Mouse (Mus musculus) cerebellum, adult 8-10 months (tissue): Measurements from ENCODE around the gene Gpr155.
A peak's percentile ranks its signal among the peaks of the same experiment; 100 is the strongest.

ENCODE experiments used
- DNase-seq: peaks from one replicate; pipeline ENCODE4 v3.0.0; 2022

The Gpr155 gene

DNA sequence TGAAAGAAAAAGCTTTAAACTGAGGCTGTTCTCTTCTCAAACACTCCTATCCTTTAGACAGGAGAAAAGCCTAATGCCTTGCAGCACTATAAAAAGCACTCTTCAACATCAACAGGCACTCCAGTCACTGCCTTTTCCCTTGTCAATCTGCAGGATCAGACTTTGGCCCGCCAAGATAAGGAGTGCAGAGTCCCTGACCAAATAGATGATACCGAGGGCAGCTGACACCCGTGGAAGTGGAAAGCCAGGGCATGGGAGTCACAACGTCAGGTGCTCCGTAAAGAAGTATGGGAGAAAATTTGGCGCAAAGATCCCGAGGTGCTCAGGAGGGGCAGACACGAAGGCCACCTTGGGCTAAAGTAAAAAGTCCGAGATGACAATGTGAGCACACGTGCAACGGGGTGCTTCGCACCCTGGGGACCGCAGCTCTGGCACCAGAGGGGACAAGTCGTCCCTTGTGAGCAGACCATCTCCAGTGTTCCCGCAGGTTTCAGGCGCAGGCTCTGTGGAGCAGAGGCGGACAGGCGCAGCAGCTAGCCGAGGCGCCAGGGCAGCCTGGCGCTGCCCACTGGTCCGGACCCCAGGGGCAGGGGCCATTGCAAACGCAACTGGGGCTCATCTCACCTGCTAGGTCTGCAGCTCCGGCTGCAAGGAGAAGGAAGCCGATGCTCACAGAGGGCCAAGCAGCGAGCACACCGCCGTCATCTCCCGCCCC lies 574 bp downstream of the Gpr155 start:
- DNase-seq = no peak

DNA sequence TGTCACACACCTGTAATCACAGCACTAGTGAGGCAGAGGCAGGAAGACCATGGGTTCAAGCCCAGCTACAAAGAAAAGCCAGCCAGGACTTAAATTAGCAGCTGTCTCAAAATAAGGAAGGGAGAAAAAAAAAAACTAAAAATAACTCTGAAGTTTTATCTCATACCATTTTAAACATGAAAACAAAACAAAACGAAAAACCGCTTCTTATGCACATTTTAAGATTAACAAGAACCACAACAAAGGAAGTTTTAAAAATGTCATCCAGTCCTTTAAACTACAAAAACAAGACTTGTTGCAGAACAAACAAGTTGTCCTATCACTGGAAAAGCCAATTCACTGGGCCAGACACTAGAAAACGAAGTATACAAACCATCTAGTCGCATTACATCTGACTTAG lies 1.2 kb downstream of the Gpr155 start:
- no peak for DNase-seq

DNA sequence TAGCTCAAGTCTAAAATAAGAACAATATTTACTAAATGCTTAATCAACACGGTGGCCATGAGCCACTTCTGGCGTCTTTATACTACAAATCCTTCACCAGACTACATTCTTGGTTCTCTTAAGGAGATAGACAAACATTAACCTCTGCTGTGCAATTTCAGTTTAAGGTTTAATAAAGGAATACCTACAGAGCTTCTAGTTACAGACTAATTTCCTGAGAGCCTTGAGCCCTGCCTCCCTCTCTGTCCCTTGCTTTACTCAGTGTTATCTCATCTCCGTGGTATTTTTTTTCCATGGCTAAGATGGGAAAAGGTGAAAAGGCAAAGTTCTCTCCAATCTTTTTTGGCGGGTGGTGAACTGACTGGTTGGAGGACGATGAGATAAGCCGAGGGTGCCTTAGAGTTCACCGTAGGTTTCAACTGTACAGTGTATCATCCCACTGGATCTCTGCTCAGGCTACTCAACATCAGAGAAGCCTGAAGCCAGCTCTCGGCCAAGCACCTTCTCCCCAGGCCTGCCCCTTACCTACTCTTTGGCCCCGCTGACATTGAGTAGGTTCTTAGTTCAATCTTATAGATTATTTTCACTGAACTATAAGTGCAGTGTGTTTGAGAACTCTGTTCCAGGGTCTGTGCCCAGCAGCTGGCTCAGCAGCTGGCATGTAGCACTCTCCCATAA lies 5.9 kb downstream of the Gpr155 start:
- no peak for DNase-seq

DNA sequence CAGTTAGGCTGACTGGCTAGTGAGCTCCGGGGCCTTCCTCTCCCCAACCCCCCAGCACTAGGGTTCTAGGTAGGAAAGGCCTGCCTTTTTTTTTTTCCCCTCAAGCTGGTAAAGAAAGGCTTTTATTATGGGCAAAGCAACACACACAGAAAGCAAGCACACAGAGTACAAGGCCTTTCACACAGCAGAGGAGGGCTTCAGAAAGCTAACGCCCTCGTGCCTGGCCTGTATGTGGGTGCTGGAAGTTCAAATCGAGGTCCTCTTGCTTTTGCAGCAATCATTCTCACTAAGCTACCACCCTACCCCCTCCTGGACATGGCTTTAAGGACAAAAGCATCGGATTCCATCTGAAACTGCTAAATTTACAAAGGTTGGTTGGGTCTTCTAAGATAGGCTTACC lies 6.7 kb downstream of the Gpr155 start:
- DNase-seq = no peak

DNA sequence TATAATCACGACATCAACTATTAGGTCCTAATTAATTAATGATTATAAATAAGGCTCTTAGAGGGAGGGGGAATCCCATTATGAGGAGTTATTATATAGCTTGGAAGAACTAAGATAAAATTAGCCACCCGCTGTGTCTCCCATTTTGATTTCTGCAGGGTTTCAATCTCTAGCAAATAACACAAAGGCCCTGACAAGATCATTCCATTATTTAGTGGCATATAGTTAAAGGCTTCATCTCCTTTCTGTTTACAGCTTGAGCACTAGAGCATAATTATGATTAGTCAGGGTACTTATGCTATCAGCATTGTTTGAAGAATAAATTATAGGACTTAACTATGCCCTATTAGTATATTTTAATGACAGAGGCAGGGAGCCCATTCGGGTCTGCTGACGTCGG lies 8.0 kb downstream of the Gpr155 start:
- DNase-seq = no peak

DNA sequence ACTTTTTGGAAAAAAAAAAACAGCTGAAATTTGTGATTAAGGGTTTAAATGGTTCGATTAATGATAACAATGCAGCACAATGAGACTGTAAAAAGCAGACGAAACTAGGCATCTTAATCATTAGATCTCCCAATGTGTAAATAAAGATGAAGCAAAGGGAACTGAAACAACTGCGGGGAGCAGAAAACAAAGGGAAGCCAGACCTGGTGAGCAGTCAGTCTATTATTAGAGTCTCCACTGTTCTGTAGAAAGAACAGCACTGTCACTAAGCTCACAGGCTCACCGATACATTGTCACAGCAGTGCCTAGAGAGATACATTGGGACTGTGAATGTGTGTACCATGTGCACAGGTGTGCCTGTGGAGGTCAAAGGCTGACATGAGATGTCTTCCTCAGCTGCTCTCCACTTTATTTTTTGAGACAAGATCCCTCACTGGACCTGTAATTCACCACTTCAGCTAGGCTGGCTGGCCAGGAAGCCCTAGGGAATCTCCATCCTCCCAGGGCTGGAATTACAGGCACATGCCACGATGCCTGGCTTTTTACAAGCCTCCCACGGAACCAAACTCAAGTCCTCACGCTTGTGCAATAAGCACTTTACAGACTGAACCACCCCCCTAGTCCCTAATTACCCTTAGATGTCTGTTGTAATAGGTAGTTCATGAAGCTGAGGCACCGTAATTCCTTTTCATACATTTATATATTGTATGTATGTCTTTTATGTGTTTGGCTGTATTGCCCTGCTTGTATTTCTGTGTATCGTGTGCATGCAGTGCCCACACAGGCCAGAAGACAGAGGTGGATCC lies 14.6 kb downstream of the Gpr155 start:
- DNase-seq = no peak

DNA sequence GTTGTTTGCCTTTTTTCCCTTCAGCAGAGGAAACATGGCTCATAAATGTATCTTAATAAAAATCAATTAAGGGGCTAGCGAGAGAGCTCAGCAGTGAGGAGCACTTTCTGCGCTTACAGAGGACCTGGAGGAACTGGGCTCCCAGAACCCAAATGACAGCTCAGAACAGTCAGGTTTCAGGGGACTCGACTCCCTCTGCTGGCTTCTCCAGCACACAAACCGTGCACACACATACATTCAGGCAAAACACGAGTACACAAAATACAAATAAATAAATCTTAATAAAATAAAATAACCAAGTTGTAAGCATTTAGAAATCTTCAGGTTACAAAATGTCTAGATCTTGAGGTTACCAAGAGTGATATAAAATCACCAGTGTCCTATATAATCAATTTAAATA lies 22.9 kb downstream of the Gpr155 start:
- no peak for DNase-seq

DNA sequence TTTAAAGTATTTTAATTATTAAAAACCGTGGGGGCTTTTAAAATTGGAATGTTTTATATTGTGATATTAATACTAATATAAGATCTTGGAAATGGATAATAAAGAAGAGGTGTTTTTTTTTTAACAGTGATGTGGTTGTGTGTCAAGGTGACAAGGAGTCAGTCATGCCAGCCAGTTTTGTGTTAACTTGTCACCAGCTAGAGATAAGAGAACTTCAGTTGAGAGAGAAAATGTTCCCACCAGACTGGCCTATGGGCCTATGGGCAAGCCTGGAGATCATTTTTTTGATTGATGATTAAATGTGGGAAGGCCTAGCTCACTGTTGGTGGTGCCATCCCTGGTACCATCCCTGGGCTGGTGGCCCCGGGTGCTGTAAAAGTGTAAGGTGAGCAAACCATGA lies 25.8 kb downstream of the Gpr155 start:
- DNase-seq = no peak

DNA sequence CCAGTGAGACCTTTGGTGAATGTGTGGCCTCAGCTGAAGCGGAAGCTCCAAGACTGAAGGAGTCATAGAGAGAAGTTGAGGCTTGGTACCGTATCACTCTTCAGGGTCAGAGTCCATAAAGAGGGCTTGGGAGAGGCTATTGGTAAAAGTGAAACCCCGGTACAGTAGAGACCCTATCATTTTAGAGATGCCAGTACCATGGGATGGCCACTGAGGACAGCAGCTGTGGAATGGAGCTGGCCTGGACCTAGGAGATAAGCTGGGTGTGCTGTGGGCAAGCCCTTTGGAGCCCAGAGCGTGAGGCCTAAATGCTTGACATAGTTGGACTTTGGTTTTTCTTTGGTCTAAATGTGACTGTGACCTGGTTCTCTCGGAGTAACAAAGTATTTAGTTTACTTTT lies 26.4 kb downstream of the Gpr155 start:
- no peak for DNase-seq

DNA sequence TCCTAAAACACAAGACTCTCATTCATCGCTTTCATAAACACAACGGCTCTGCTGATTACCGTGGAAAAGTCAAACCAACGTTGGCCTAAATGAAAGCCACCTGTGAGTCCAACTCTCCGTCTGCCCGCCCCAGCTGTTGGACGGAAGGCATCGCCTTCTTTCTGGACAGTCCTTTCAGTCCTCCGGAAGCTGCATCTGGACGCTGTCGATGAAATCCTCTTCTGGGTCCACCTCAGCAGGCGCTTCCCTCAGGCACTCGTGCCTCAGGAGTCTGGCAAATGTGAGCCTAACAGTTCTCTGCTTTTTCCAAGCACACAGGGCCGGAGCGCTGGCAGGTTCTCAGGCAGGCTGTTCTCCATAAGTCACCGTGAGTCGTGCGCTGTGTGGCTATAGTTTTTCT lies 29.4 kb downstream of the Gpr155 start:
- no peak for DNase-seq

DNA sequence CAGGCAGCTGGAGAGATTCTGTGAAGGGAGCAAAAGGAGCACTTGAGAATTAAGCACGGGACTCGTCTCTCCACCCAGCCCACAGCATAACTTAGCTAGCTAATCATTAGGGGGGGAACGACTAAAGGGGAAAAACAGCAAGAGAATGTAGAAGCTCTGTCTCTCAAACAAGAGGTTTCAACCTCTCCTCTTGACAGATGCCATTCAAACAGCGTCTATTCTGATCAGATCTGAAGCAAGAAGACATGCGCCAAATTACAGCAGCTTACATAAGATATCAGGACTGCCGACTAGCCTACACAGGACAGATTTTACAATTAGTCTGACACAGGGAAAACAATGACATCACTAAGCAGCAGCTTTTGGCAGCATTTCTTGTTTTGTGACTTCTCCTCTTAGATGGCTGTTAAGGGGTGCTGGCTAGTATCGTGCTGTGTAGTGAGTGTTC lies 34.4 kb downstream of the Gpr155 start:
- DNase-seq = peak; percentile 31

DNA sequence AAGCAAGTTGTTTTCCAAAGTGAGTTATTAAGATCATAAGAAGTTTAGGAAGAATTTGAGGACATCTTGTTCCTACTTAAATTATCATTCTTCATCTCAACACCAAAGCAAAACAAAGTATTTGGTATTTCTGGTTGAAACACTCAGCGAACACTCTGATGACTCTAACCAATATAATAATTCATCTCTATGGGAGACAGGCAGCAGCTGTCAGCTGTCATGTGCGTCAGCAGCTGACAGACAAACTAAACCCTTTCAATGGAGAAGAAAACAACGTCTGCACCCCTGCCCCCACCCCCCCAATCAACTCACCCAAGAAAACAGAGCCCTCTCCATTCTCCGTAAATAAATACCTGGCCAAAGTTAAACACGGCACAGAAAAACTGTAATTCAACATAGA lies 34.9 kb downstream of the Gpr155 start:
- DNase-seq = no peak

DNA sequence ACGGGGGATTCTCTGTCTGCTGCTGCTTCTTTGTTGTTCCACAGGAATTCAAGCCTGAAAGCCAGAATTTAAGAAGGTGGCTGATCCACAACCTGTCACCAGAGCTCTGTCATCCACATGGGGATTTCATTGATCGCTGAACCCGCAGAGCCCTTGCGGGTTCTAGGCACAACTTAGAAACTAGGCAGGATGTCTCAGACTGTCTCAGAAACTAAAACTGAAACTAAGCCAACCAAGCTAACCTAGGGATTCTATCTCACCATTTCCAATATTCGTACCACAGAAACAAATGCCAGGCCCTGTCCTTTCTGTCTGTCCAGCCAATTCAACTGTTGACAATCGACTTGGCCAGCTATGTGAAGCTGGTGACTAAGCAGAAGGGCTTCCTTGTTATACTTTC lies 38.2 kb downstream of the Gpr155 start:
- no peak for DNase-seq

DNA sequence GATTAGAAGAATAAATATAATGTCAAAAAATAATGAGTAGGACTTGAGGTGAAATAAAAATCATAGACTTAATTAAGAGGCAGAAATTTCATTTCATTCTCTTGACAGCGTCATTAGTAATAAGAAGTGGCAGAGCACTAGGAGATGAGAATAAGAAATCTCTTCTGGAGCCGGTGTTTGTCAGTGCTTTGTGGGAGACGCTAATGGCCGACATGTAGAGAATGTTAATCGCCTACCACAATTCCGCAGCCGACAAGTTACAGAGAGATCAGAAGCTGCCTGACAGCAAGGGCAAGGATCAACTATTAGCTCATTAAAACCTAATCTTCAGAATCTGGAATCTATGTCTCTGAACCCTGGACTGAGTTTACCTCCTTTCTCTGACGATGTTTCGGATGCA lies 38.6 kb downstream of the Gpr155 start:
- no peak for DNase-seq

DNA sequence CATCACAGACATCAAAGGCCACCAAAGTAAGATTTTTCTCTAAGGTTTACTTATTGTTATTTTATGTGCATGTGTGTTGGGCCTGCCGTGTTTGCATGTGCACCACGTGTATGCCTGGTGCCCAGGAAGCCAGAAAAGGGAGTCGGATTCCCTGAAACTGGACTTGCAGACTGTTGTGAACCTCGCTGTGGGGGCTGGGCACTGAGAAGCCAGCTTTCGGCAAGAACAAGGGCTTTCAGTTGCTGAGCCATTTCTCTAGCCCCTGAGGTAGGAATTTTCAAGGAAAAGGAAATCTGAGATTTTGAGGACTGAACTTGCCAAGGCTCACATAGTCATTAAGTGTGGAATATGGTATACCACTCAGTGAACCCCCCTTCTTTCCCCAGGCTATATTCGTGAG lies 39.2 kb downstream of the Gpr155 start:
- DNase-seq = no peak

DNA sequence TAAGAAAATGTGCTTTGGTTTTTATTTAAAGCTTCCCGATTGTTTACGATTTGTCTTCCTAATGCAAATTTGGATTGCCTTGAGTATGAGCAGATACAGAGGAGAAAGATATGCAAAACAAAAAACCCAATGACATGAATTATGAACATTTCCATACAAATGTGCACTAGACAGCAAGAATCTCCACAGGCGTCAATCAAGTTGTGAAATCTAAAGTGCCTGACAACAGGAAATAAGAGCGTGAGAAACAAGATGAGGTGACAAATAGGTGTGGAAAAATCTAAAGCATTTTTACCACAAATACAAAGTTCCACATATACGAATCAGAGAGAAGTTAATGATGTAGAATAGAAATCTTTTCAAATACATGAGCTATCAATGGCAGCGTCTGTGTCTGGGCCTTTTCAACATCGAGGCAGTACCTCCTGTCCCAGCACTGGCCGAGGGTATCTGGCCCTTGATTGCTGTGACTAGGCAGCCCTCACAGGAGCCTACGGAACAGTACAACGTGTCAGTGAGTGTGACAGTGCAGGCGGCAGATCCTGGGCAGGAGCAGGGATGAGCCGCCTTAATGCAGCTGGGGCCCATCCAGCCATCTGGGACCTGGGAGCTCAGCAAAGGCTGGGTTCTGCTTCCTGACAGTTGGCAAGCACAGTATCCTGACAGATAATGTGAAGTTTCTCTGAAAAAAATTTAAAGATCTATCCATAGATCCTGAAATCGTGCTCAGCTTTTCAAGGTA lies 39.9 kb downstream of the Gpr155 start:
- no peak for DNase-seq

DNA sequence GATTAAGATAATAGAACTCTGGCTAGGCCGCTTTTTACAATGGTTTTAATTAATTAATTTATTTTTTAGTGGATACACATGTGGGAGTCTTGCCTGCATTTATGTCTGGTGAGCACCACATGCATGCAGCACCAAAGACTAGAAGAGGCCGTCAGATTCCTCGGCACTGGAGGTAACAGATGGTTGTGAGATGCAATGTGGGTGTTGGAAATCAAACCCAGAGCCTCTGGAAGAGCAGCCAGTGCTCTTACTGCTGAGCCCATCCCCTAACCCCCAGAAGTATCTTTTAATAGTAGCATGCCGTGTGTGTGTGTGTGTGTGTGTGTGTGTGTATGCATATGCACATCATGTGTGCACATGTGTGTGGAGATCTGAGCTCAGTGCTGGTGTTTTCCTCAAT lies 41.2 kb downstream of the Gpr155 start:
- no peak for DNase-seq

DNA sequence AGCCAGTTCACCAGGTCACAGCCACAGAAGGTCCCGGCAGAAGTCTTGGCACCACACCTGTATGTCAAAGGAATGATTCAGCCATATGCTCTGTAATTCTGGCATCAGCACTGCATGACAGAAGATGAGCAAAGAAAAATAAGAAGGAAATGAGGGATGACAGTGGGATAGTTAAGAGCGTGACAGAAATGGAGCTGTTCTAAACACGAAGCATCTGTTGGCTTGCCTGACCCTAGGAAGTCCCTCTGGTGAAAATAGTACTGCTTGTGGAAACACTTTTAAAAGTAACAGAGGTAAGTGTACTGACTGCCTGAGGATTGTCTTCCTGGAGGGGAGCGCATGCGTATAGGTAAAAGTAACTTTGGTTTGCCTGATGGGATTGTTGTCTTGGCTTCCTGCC lies 42.7 kb downstream of the Gpr155 start:
- DNase-seq = no peak

DNA sequence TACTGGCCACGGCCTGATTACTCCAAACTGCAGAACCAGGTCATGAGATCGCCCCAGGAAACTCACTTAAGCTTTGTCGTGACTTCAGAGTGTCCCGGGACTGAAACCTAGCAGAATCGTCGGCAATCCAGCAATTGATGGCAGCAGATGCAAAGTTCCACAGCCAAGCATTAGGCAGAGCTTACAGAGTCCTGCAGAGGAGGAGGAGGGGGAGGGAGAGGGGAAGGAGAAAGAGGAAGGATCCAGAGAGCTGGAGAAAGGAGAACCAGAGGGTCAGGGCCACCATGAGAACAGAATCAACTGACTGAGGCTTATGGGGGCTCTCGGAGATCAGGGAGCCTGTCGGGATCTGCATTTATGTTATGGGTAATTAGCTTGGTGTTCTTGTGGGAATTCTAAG lies 48.0 kb downstream of the Gpr155 start:
- no peak for DNase-seq

DNA sequence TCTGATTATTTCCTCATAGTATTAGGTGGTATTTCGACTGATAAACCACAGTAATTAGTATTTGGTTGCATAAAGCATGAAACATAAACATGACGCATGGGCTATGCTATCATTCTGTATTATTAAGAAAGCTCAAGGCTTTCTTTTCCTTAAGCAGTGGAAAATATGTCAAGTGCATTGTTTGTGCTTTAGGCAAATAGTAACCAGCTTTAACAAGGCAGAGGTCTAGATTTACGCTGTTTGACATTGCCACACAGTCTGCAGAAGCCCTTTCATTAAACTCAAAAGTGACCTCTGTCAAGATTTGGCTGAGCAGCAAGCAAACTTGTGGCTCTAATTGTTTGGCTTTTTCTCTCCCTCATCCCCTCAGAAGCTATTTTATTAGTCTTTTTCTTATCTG lies 50.4 kb downstream of the Gpr155 start:
- no peak for DNase-seq

DNA sequence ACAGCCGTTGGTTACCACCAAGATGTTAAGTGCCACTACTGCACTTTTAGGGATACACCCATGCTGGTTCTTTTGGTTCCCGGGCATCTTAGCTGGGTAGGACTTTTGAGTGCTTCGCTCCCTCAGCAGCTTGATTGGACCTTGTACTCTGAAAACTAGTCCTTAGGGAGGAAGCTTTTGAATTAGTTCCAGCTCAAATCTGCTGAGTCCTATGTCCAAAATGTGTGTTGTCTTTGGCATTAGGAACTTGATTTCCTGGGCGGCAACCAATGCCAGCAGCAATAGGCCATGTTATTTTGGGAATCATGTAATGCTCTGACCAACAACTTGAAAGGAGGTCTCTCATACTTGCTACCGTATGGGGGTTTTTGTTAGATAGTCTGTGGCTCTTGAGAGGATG lies 60.5 kb downstream of the Gpr155 start:
- no peak for DNase-seq

DNA sequence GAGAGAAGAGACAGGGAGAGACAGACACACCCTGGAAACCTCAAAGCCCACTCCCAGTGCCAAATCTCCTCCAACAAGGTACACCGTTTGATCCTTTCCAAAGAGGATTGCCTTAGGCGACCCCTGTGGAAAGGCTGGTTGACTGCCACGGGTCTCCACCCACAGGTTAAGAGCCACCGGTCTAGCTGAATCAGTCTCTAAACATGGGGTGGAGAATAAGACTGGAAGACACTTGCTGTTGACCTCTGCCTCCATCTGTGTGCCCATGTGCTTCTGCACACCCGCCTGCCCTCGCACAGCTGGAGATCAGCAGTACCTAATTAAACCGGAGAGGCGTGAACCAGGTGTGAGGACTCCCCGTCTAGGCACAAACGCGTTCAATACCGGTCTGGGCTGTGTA lies 63.4 kb downstream of the Gpr155 start:
- no peak for DNase-seq

DNA sequence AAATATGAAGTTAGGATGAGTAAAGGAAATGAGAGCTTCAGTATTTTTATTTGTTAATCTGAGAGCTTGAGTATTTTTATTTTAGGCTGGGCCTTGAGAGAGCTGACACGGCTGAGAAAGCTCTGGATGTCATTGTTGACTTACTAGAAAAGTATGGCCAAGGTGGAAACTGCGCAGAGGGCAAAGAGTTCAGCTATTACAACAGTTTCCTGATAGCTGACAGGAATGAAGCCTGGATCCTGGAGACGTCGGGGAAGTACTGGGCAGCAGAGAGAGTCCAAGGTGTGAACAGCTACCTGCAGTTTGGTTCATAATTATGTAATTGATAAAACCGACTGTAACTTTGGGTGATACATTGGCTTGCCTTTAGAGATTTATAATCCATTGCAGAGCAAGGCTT lies 67.2 kb downstream of the Gpr155 start:
- DNase-seq = no peak
